Mouse (Mus musculus): Measurements from ENCODE around the gene Edem3.

DNA sequence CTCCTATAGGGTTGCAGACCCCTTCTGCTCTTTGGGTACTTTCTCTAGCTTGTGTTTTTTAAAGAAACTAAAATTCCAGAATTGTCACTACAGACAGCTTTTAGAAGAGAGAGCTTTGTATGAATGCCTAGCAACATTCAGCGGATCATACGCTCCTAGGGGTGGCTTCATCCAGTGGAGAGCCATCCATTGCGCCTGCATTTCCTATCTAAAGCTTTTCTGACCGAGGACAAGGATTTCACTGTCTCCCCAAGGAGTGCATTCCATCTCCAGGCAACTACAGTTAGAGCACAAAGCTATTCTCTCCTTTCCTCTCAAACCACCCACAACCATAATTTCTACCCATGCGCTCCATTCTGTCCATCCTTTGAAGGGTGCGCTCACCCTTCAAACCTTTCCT, 28.8 kb upstream of the Edem3 start:
- no peak for TF ChIP-seq CTCF (IDR thresholded peaks at IDR 0.05; ENCODE audit: control insufficient read depth, insufficient read depth, insufficient replicate concordance, low read depth, low read length)
- TF ChIP-seq POLR2A (IDR thresholded peaks at IDR 0.05; ENCODE audit: control insufficient read depth, low read depth, low read length) = no peak

Measured in testis, adult 2 months (tissue).